Mouse (Mus musculus) stomach, postnatal 0 days (tissue): ENCODE measurements around the gene Pabpn1l.

Source experiments
- CTCF ChIP-seq: IDR thresholded peaks from 2 replicates; pipeline ENCODE4 v1.5.1; 2016; ENCODE audit warnings: antibody characterized with exemption, low read depth, mild to moderate bottlenecking, moderate library complexity
- EP300 ChIP-seq: optimal IDR thresholded peaks from 2 replicates; pipeline ENCODE3; 2016; ENCODE audit warnings: antibody characterized with exemption

- no peak for TF ChIP-seq CTCF
- TF ChIP-seq EP300: no peak
These were observed 49.8 kb downstream of the Pabpn1l start for GRCm38 (mm10) chr8:122572751-122573150.
